Mouse (Mus musculus) MEL (cell line): ENCODE measurements at regions not wholly inside any gene's neighbourhood (a gene's known extent, or its start where the extent isn't known, plus 50 kb on each side); places are given as distances from the start of the nearest gene placed in this dataset.

Source experiments
- DNase-seq: peaks from one replicate; pipeline ENCODE4 v3.0.0; 2011; ENCODE audit warnings: low read depth, low spot score
- H3K27ac ChIP-seq: 2 replicates; pipeline ENCODE4 v1.5.1; 2012; ENCODE audit warnings: low read depth, mild to moderate bottlenecking, control low read depth, low read length, moderate library complexity; ENCODE audit not compliant: control insufficient read depth
- H3K27me3 ChIP-seq, 2 experiments: fragments of 150-350 bp in 1 of 2; sonication (generic) in 1 of 2; 2 replicates each; pipeline ENCODE4 v1.6.1; 2012; ENCODE audit warnings: low read length in 2 of 2, mild to moderate bottlenecking in 2 of 2, improper control_type of control experiment in 1 of 2, moderate library complexity in 1 of 2; ENCODE audit not compliant: insufficient read depth in 2 of 2, control insufficient read depth in 1 of 2
- H3K36me3 ChIP-seq, 2 experiments: 2 replicates each; pipeline ENCODE4 v1.6.1; 2012 to 2014; ENCODE audit warnings: low read length in 2 of 2, improper control_type of control experiment in 1 of 2, inconsistent platforms in 1 of 2, mild to moderate bottlenecking in 1 of 2; ENCODE audit not compliant: insufficient read depth in 2 of 2, control insufficient read depth in 1 of 2
- H3K4me1 ChIP-seq, 2 experiments: fragments of 150-350 bp in 1 of 2; sonication (generic) in 1 of 2; 2 replicates each; pipeline ENCODE4 v1.6.1; 2012; ENCODE audit warnings: low read length in 2 of 2, improper control_type of control experiment in 1 of 2, mild to moderate bottlenecking in 1 of 2; ENCODE audit not compliant: insufficient read depth in 2 of 2, control insufficient read depth in 1 of 2
- H3K4me3 ChIP-seq, 2 experiments: fragments of 150-350 bp in 1 of 2; sonication (generic) in 1 of 2; 2 replicates each; pipeline ENCODE4 v1.5.1; 2012; ENCODE audit warnings: low read depth in 2 of 2, low read length in 2 of 2, mild to moderate bottlenecking in 2 of 2, moderate library complexity in 2 of 2, control low read depth in 1 of 2, improper control_type of control experiment in 1 of 2; ENCODE audit not compliant: control insufficient read depth in 1 of 2, insufficient read depth in 1 of 2
- H3K79me2 ChIP-seq: 2 replicates; pipeline ENCODE4 v1.6.1; 2012; ENCODE audit warnings: mild to moderate bottlenecking, low read length, moderate library complexity; ENCODE audit not compliant: control insufficient read depth, poor library complexity, insufficient read depth
- H3K9ac ChIP-seq: 2 replicates; pipeline ENCODE4 v1.6.1; 2012; ENCODE audit warnings: low read depth, mild to moderate bottlenecking, control low read depth, low read length, moderate library complexity; ENCODE audit not compliant: control insufficient read depth, poor library complexity, severe bottlenecking
- H3K9me3 ChIP-seq: fragments of 150-350 bp; sonication (generic); replicated peaks from 2 replicates; pipeline ENCODE4 v1.6.1; 2012; ENCODE audit warnings: mild to moderate bottlenecking, low read length, improper control_type of control experiment, moderate library complexity; ENCODE audit not compliant: insufficient read depth
- BHLHE40 ChIP-seq: IDR thresholded peaks from 2 replicates; pipeline ENCODE4 v1.6.1; 2012; ENCODE audit warnings: low read depth, mild to moderate bottlenecking, inconsistent platforms, low read length, improper control_type of control experiment, borderline replicate concordance
- CTCF ChIP-seq, 3 experiments: IDR thresholded peaks in 2 of 3; conservative IDR thresholded peaks in 1 of 3; 2 replicates each; pipeline ENCODE4 v1.5.1; 2011 to 2012; ENCODE audit warnings: low read length in 3 of 3, low read depth in 2 of 3, mild to moderate bottlenecking in 2 of 3, improper control_type of control experiment in 1 of 3, inconsistent platforms in 1 of 3, mixed read lengths in 1 of 3, moderate library complexity in 1 of 3; ENCODE audit not compliant: control insufficient read depth in 1 of 3, insufficient read depth in 1 of 3, poor library complexity in 1 of 3, severe bottlenecking in 1 of 3
- E2F4 ChIP-seq: IDR thresholded peaks from 2 replicates; pipeline ENCODE4 v1.6.1; 2011; ENCODE audit warnings: low read depth, low read length, improper control_type of control experiment, borderline replicate concordance
- EP300 ChIP-seq, 2 experiments: IDR thresholded peaks; 2 replicates each; pipeline ENCODE4 v1.6.1; 2011; ENCODE audit warnings: improper control_type of control experiment in 2 of 2, low read length in 2 of 2, low read depth in 1 of 2, mild to moderate bottlenecking in 1 of 2
- ETS1 ChIP-seq: IDR thresholded peaks from 2 replicates; pipeline ENCODE4 v1.6.1; 2012; ENCODE audit warnings: low read depth, mild to moderate bottlenecking, inconsistent platforms, low read length, improper control_type of control experiment, moderate library complexity
- GATA1 ChIP-seq: IDR thresholded peaks from 2 replicates; pipeline ENCODE4 v1.6.1; 2011; ENCODE audit warnings: low read depth, low read length, improper control_type of control experiment
- JUND ChIP-seq: IDR thresholded peaks from 2 replicates; pipeline ENCODE4 v1.6.1; 2011; ENCODE audit warnings: low read depth, mild to moderate bottlenecking, improper control_type of control experiment, low read length
- MAFK ChIP-seq: IDR thresholded peaks from 2 replicates; pipeline ENCODE4 v1.6.1; 2011; ENCODE audit warnings: low read depth, mild to moderate bottlenecking, low read length, improper control_type of control experiment, borderline replicate concordance
- MAX ChIP-seq: IDR thresholded peaks from 2 replicates; pipeline ENCODE4 v1.6.1; 2011; ENCODE audit warnings: low read length, improper control_type of control experiment
- MAZ ChIP-seq: IDR thresholded peaks from 2 replicates; pipeline ENCODE4 v1.6.1; 2012; ENCODE audit warnings: low read depth, mild to moderate bottlenecking, inconsistent platforms, low read length, improper control_type of control experiment
- NELFE ChIP-seq: IDR thresholded peaks from 2 replicates; pipeline ENCODE4 v1.6.1; 2011; ENCODE audit warnings: low read depth, low read length, improper control_type of control experiment
- POLR2A ChIP-seq, 2 experiments: IDR thresholded peaks; 2 replicates each; pipeline ENCODE4 v1.6.1; 2011 to 2012; ENCODE audit warnings: low read length in 2 of 2, mild to moderate bottlenecking in 2 of 2, control low read depth in 1 of 2, improper control_type of control experiment in 1 of 2, low read depth in 1 of 2, moderate library complexity in 1 of 2; ENCODE audit not compliant: control insufficient read depth in 1 of 2, insufficient read depth in 1 of 2, poor library complexity in 1 of 2
- POLR2AphosphoS5 ChIP-seq: IDR thresholded peaks from 2 replicates; pipeline ENCODE4 v1.6.1; 2012; ENCODE audit warnings: low read depth, borderline replicate concordance, mild to moderate bottlenecking, inconsistent platforms, low read length, moderate library complexity, mixed read lengths
- SIN3A ChIP-seq: IDR thresholded peaks from 2 replicates; pipeline ENCODE4 v1.6.1; 2012; ENCODE audit warnings: low read length, improper control_type of control experiment, inconsistent platforms
- SMC3 ChIP-seq: IDR thresholded peaks from 2 replicates; pipeline ENCODE4 v1.6.1; 2011; ENCODE audit warnings: low read depth, low read length, improper control_type of control experiment
- TAL1 ChIP-seq: IDR thresholded peaks from 2 replicates; pipeline ENCODE4 v1.6.1; 2012; ENCODE audit warnings: mild to moderate bottlenecking, inconsistent platforms, low read length, moderate library complexity, mixed read lengths
- TBP ChIP-seq: IDR thresholded peaks from 2 replicates; pipeline ENCODE4 v1.8.0; 2011; ENCODE audit warnings: low read depth, low read length, improper control_type of control experiment
- TCF12 ChIP-seq: IDR thresholded peaks from 2 replicates; pipeline ENCODE4 v1.6.1; 2014; ENCODE audit warnings: low read depth, mild to moderate bottlenecking, inconsistent platforms, low read length, improper control_type of control experiment, moderate library complexity
- ZC3H11A ChIP-seq: IDR thresholded peaks from 2 replicates; pipeline ENCODE4 v1.6.1; 2012; ENCODE audit warnings: low read depth, mild to moderate bottlenecking, inconsistent platforms, low read length, improper control_type of control experiment
- ZKSCAN1 ChIP-seq: IDR thresholded peaks from 2 replicates; pipeline ENCODE4 v1.6.1; 2012; ENCODE audit warnings: low read depth, mild to moderate bottlenecking, inconsistent platforms, low read length, improper control_type of control experiment, moderate library complexity
- ZMIZ1 ChIP-seq: IDR thresholded peaks from 2 replicates; pipeline ENCODE4 v1.6.1; 2012; ENCODE audit warnings: low read depth, mild to moderate bottlenecking, inconsistent platforms, low read length, improper control_type of control experiment, moderate library complexity
- ZNF384 ChIP-seq: IDR thresholded peaks from 2 replicates; pipeline ENCODE4 v1.6.1; 2012; ENCODE audit warnings: low read depth, mild to moderate bottlenecking, inconsistent platforms, low read length, improper control_type of control experiment

DNA sequence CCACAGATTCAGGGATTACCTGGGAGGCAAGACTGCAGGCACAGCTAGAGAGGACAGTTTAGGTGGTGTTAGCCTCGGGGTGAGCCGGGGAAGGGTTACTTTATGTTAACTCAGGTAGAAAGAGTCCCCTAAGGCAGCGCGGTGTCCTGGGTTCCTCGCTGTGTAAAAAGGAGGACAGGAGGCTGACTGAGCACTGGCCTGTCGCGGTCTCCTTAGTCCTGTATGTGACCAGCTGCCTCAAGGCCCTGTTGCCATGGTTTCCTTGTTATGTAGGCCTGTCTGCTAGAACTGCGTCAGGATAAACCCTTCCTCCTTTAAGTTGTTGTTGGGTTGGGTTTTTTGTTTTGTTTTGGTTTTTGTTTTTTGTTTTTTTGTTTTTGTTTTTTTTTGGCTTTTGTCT, 179.0 kb upstream of the Foxn2 start:
- H3K79me2 ChIP-seq: no peaks in the 10 kb centered on the region
- TF ChIP-seq CTCF (IDR thresholded peaks at IDR 0.05 in 2 of 3, conservative IDR thresholded peaks at IDR 0.05 in 1 of 3; ENCODE audit: control insufficient read depth in 1 of 3, insufficient read depth in 1 of 3, low read depth in 2 of 3, low read length in 3 of 3, poor library complexity in 1 of 3, severe bottlenecking in 1 of 3) (no peak), BHLHE40 (no peak), EP300 (IDR thresholded peaks at IDR 0.05; ENCODE audit: low read depth in 1 of 2, low read length in 2 of 2) (no peak), SMC3 (no peak), TAL1 (no peak), ETS1 (no peak), MAFK (no peak), JUND (no peak), POLR2AphosphoS5 (no peak), TCF12 (no peak), GATA1 (no peak), MAZ (no peak), ZMIZ1 (no peak), POLR2A (IDR thresholded peaks at IDR 0.05; ENCODE audit: control insufficient read depth in 1 of 2, insufficient read depth in 1 of 2, low read depth in 1 of 2, low read length in 2 of 2, poor library complexity in 1 of 2) (no peak), MAX (no peak), SIN3A (no peak)
- H3K4me1 ChIP-seq: no peaks in the 10 kb centered on the region
- no peaks in the 10 kb centered on the region for H3K9me3 ChIP-seq
- H3K27ac ChIP-seq: no peak overlapping the region
- no peak overlapping the region for H3K9ac ChIP-seq
- no peak for DNase-seq
- H3K36me3 ChIP-seq: no peaks in the 10 kb centered on the region
- H3K4me3 ChIP-seq: no peak overlapping the region
- H3K27me3 ChIP-seq: no peaks in the 10 kb centered on the region

DNA sequence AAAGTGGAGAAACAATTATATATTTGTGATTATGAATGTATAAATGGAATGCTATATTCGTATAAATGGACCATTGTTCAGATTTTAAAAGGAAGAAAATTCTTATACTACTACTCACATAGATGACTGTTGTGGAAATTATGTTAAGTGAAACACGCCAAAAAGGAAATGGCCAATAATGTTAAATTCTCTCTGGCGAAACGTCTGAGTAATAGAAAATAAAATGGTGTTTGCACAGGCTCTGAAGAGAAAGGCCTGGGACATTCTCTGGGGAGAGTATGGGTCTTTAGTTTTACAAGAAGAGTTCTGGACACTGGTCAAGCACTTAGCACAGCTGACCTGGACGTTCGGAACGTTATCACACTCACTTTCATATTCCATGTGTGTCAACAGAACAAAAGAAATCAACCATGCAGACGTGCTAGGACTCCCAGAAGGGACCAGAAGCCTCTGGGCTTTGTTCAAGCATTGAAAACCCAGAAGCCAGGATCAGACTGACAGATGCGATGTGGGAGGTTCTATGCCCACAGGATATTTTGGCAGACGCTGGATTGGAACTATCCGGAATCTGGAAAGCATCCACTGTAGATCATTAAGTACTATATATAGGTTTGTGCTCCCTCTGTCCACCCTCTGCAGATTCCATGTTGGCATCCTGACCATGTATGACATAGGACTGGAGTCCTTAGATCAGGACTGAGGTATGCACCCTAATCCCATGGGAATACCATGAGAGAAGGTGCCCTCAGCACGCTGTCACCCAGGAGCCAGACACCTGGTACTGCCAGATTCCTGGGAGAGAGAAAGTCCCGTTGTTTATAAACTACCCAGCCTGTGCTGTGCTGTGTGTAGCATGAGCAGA, 178.0 kb upstream of the Foxn2 start:
- Histone ChIP-seq H3K4me1 (no peaks in the 10 kb centered on the region), H3K4me3 (no peak overlapping the region), H3K27ac (no peak overlapping the region), H3K27me3 (no peaks in the 10 kb centered on the region), H3K79me2 (no peaks in the 10 kb centered on the region), H3K9me3 (no peaks in the 10 kb centered on the region), H3K36me3 (no peaks in the 10 kb centered on the region), H3K9ac (no peak overlapping the region)
- no peak for TF ChIP-seq JUND
- no peak for TF ChIP-seq SIN3A
- no peak for TF ChIP-seq TBP
- TF ChIP-seq POLR2AphosphoS5: no peak
- no peak for TF ChIP-seq E2F4
- no peak for TF ChIP-seq NELFE
- no peak for TF ChIP-seq CTCF (IDR thresholded peaks at IDR 0.05 in 2 of 3, conservative IDR thresholded peaks at IDR 0.05 in 1 of 3; ENCODE audit: control insufficient read depth in 1 of 3, insufficient read depth in 1 of 3, low read depth in 2 of 3, low read length in 3 of 3, poor library complexity in 1 of 3, severe bottlenecking in 1 of 3)
- TF ChIP-seq ZMIZ1: no peak
- TF ChIP-seq ZNF384: no peak
- TF ChIP-seq GATA1: no peak
- no peak for TF ChIP-seq ZKSCAN1
- TF ChIP-seq ZC3H11A: no peak
- no peak for DNase-seq
